Mouse (Mus musculus): ENCODE results near the gene Lhx2. TPM values are rescaled to one million over a fixed set of nuclear protein-coding genes. Genes with fewer than 3 reads are reported as not detected.
A peak's percentile ranks its signal among the peaks of the same experiment; 100 is the strongest.

The Lhx2 gene
- total RNA-seq, 2 experiments from 2014 or later: 94.8 to 106 TPM

- peak in 1 of 2 experiments; percentile 48 for DNase-seq (ENCODE audit: low spot score in 2 of 2)
Measured at GRCm38 (mm10) chr2:38346881-38347764, 8.0 kb downstream of the Lhx2 start.

GRCm38 (mm10) chr2:38347811-38348551, 8.9 kb downstream of the Lhx2 start:
- DNase-seq (ENCODE audit: low spot score in 2 of 2): peak in 1 of 2 experiments; percentile 66

- no peak for DNase-seq (ENCODE audit: low spot score in 2 of 2)
Measured at GRCm38 (mm10) chr2:38348660-38349420, 9.8 kb downstream of the Lhx2 start.

- no peak for DNase-seq (ENCODE audit: low spot score in 2 of 2)
Measured at GRCm38 (mm10) chr2:38349447-38350350, 10.6 kb downstream of the Lhx2 start.

GRCm38 (mm10) chr2:38350386-38350785, 11.3 kb downstream of the Lhx2 start:
- no peak for DNase-seq (ENCODE audit: low spot score in 2 of 2)

- peak; percentile 87 to 92 for DNase-seq (ENCODE audit: low spot score in 2 of 2)
Measured at GRCm38 (mm10) chr2:38350796-38351195, 11.7 kb downstream of the Lhx2 start.

GRCm38 (mm10) chr2:38351641-38352320, 12.7 kb downstream of the Lhx2 start:
- DNase-seq (ENCODE audit: low spot score in 2 of 2): no peak

- no peak for DNase-seq (ENCODE audit: low spot score in 2 of 2)
Measured at GRCm38 (mm10) chr2:38352321-38353007, 13.4 kb downstream of the Lhx2 start.

- no peak for DNase-seq (ENCODE audit: low spot score in 2 of 2)
Measured at GRCm38 (mm10) chr2:38353008-38353379, 13.9 kb downstream of the Lhx2 start.

GRCm38 (mm10) chr2:38353664-38354063, 14.6 kb downstream of the Lhx2 start:
- DNase-seq (ENCODE audit: low spot score in 2 of 2): no peak

GRCm38 (mm10) chr2:38354179-38354716, 15.2 kb downstream of the Lhx2 start:
- DNase-seq (ENCODE audit: low spot score in 2 of 2): no peak

- no peak for DNase-seq (ENCODE audit: low spot score in 2 of 2)
Measured at GRCm38 (mm10) chr2:38354717-38355510, 15.8 kb downstream of the Lhx2 start.

- DNase-seq (ENCODE audit: low spot score in 2 of 2): no peak
Measured at GRCm38 (mm10) chr2:38355731-38356427, 16.8 kb downstream of the Lhx2 start.

GRCm38 (mm10) chr2:38356428-38357260, 17.6 kb downstream of the Lhx2 start:
- no peak for DNase-seq (ENCODE audit: low spot score in 2 of 2)

GRCm38 (mm10) chr2:38357294-38358246, 18.5 kb downstream of the Lhx2 start:
- no peak for DNase-seq (ENCODE audit: low spot score in 2 of 2)
